Mouse (Mus musculus) lung, embryonic 16.5 days (tissue): Measurements from ENCODE around the gene H2-DMa. TPM values are rescaled to one million over a fixed set of nuclear protein-coding genes. Genes with fewer than 3 reads are reported as not detected.

Source experiments
- ATAC-seq: fragments of 200-750 bp; cut with Nextera tagmentation; 2 replicates; pipeline ENCODE4 v1.8.0; 2017; ENCODE audit warnings: low read depth, mild to moderate bottlenecking, moderate library complexity
- H3K27ac ChIP-seq: fragments of 300-500 bp; sonication (generic); 2 replicates; pipeline ENCODE4 v1.5.1; 2014; ENCODE audit warnings: mild to moderate bottlenecking, control low read depth, low read length
- H3K27me3 ChIP-seq: fragments of 300-500 bp; sonication (generic); 2 replicates; pipeline ENCODE4 v1.6.1; 2014; ENCODE audit warnings: low read depth, low read length, mixed read lengths; ENCODE audit not compliant: control insufficient read depth, insufficient read depth
- H3K36me3 ChIP-seq: fragments of 300-500 bp; sonication (generic); 2 replicates; pipeline ENCODE4 v1.6.1; 2014; ENCODE audit warnings: low read length; ENCODE audit not compliant: control insufficient read depth, insufficient read depth
- H3K4me1 ChIP-seq: fragments of 300-500 bp; sonication (generic); replicated peaks from 2 replicates; pipeline ENCODE4 v1.6.1; 2014; ENCODE audit warnings: low read length, mixed read lengths; ENCODE audit not compliant: control insufficient read depth, insufficient read depth
- H3K4me2 ChIP-seq: fragments of 300-500 bp; sonication (generic); 2 replicates; pipeline ENCODE4 v1.6.1; 2014; ENCODE audit warnings: low read depth, low read length, control low read depth
- H3K4me3 ChIP-seq: fragments of 300-500 bp; sonication (generic); 2 replicates; pipeline ENCODE4 v1.5.1; 2014; ENCODE audit warnings: mild to moderate bottlenecking, low read length, control low read depth
- H3K9ac ChIP-seq: fragments of 300-500 bp; sonication (generic); 2 replicates; pipeline ENCODE4 v1.6.1; 2014; ENCODE audit warnings: low read length, control low read depth
- H3K9me3 ChIP-seq: fragments of 300-500 bp; sonication (generic); 2 replicates; pipeline ENCODE4 v1.6.1; 2016; ENCODE audit warnings: low read length; ENCODE audit not compliant: control insufficient read depth
- WGBS: fragments of 180-500 bp; shearing (Covaris S2); extraction: QIAGEN DNeasy Blood & Tissue Kit; methylation state at CpG from one replicate; pipeline ENCODE4 v1.1.7; 2014; 5-methylcytosine and 5-hydroxymethylcytosine counted together
- polyA plus RNA-seq: library from polyadenylated mRNA; unstranded; fragments of >200 nt; fragmentation: Nextera tagmentation; extraction: Ambion mirVana; gene quantifications from 2 replicates; pipeline ENCODE4 v1.2.1, GENCODE M21; 2015

The H2-DMa gene
- polyA plus RNA-seq, 1 experiment from 2014 or later, result 11.8 TPM

DNA sequence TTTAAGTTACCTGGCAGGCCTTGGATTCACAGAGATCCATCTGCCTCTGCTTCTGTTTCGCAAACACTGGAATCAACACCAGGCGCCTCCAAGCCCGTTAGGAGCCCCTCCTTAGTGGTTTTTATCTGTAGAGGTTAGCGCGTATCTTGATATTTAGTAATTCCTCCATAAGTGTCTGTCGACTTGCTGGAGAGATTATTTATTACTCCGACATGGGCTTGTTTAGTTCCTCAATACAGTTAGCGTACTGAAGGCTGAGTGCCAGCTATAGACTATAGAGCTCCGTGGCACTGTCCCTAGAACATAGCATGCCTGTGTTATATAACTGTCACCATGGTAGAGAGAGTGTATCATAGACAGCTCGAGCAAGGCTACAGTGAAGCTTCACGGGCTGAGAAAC lies 31.2 kb upstream of the H2-DMa start:
- Histone ChIP-seq H3K9me3 (no peaks in the 10 kb centered on the region), H3K4me2 (no peak overlapping the region), H3K36me3 (no peaks in the 10 kb centered on the region), H3K27me3 (no peaks in the 10 kb centered on the region), H3K27ac (no peak overlapping the region), H3K9ac (no peak overlapping the region), H3K4me1 (no peaks in the 10 kb centered on the region), H3K4me3 (no peak overlapping the region)
- ATAC-seq, result no peak
- WGBS, result 66% methylated on average over 11 of the region's 11 CpGs

DNA sequence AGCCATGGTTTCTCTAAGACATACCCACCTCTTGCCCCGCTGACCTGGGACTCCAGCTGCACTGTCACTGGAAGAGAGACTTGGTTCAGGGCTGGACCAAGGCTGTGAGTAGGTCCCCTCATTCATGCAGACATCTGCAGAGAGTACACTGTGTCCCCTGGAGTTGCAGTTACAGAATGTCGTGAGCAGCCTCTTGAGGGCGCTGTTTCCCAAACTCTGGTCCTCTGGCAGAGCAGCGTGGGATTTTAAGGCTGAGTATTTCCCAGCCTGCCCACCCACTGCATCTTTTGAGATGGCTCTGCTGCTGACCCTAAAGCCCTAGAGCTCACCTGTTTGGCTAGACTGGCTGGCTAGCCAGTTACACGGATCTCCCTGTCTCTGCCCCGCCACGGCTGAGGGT lies 28.4 kb upstream of the H2-DMa start:
- ATAC-seq, result no peak
- Histone ChIP-seq H3K36me3 (no peaks in the 10 kb centered on the region), H3K9me3 (no peaks in the 10 kb centered on the region), H3K27me3 (no peaks in the 10 kb centered on the region), H3K9ac (no peak overlapping the region), H3K4me1 (no peaks in the 10 kb centered on the region), H3K27ac (no peak overlapping the region), H3K4me3 (no peak overlapping the region), H3K4me2 (no peak overlapping the region)
- WGBS, result 55% methylated on average over 7 of the region's 7 CpGs

DNA sequence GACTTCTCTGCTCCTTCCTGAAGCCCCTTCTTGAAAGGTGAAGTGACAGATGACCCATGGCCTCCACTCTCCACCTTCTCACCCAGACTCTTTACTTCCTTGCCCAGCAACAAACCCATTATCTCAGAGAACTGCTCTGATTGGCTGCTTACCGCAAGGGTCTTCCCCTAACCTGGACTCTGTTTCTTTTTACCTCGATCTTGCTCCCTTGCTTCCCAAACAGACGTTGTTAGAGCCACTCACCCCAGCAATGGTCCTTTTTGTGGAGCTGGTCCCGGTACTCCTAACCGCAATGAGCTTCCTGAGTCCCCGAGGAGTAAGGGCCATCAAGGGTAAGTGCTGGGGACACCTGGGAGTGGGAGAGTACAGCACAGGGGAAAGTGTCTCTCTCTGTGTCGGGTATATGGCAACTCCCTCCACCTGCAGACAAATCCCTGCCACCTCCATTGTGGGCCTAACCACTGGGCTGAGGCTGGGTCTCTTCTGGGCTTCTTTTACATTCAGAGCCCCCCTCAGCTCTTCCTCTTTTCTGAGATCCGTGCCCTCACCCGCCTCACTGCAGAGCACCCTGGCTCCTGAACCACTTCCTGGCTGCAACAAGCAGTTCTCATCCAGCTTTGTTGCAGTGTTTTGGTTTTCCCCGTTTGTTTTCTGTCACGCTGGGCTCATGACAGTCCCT lies 27.0 kb upstream of the H2-DMa start, which contains the start of gene H2-Oa:
Gene H2-Oa (plus strand): TSS at position 144 of the 679 bp plus-strand sequence.
- H3K4me1 ChIP-seq, result no peaks in the 10 kb centered on the region
- H3K27me3 ChIP-seq, result no peaks in the 10 kb centered on the region
- H3K9me3 ChIP-seq, result no peaks in the 10 kb centered on the region
- H3K27ac ChIP-seq, result no peak within 1 kb of the TSS
- H3K4me3 ChIP-seq, result no peak within 1 kb of the TSS
- ATAC-seq, result no peak
- 31% methylated on average over 11 of the region's 11 CpGs for WGBS
- H3K36me3 ChIP-seq, result no peaks in the 10 kb centered on the region
- H3K9ac ChIP-seq, result no peak within 1 kb of the TSS
- no peak within 1 kb of the TSS for H3K4me2 ChIP-seq

DNA sequence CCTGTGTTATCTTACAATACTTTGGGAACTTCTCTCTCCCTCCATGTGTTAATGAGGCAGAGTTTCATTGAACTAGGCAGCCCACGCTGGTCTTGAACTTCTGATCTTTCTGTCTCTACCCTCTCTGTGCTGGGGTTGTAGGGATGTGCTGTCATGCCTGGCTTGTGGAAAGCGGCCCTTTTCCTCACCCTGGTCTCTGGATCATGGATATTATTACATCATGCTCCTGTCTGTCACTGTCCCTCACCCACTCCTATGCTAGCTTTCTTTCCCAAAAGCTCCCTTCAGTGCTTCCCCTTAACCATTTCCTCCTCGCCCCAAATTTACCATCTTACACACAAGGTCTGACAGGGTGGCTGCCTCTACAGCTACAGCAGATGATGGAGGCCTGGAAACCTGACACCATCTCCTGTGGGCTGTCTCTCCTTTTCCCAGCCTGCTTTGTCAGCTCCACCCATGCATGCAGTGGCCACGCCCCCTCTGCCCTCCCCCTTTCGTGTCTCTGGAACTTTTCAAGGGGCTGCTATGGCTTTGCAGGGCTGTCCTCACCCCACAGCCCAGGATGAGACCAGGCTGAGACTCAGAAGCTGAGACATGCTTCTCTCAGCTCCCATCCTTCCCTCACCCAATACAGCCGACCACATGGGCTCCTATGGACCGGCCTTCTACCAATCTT lies 26.0 kb upstream of the H2-DMa start:
- Histone ChIP-seq H3K9ac (no peak overlapping the region), H3K36me3 (no peaks in the 10 kb centered on the region), H3K4me1 (no peaks in the 10 kb centered on the region), H3K4me2 (no peak overlapping the region), H3K27ac (no peak overlapping the region), H3K4me3 (no peak overlapping the region), H3K27me3 (no peaks in the 10 kb centered on the region), H3K9me3 (no peaks in the 10 kb centered on the region)
- peak; percentile 77 for ATAC-seq
- 28% methylated on average over 7 of the region's 7 CpGs for WGBS

DNA sequence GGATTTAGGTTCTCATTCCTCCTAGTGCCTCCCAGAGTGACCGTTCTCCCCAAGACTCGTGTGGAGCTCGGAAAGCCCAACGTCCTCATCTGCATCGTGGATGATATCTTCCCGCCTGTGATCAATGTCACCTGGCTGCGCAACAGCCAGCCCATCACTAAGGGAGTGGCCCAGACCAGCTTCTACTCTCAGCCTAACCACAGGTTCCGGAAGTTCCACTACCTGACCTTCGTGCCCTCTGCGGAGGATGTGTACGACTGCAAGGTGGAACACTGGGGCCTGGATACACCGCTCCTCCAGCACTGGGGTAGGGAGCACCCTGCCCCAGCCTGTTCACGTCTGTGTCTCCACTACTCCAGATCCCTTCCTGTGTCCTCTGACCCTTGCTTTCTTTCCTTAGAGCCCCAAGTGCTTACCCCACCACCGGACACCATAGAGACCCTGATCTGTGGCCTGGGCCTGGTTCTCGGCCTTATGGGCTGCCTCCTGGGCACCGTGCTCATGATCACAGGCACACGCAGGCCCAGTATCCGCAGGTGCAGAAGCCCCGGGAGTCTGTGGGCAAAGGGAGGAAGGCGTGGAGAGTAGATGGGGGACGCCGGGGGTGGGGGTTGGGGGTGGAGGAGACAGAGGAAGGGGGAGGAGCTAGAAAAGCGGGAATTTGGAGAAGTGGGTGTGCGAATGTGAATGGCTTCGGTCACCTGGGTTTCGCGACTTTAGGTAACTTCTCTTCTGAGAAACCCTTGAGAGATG lies 24.9 kb upstream of the H2-DMa start:
- WGBS, result 75% methylated on average over 27 of the region's 27 CpGs
- Histone ChIP-seq H3K4me1 (no peaks in the 10 kb centered on the region), H3K27me3 (no peaks in the 10 kb centered on the region), H3K27ac (no peak overlapping the region), H3K4me2 (no peak overlapping the region), H3K9me3 (no peaks in the 10 kb centered on the region), H3K36me3 (no peaks in the 10 kb centered on the region), H3K9ac (no peak overlapping the region), H3K4me3 (no peak overlapping the region)
- ATAC-seq, result no peak

DNA sequence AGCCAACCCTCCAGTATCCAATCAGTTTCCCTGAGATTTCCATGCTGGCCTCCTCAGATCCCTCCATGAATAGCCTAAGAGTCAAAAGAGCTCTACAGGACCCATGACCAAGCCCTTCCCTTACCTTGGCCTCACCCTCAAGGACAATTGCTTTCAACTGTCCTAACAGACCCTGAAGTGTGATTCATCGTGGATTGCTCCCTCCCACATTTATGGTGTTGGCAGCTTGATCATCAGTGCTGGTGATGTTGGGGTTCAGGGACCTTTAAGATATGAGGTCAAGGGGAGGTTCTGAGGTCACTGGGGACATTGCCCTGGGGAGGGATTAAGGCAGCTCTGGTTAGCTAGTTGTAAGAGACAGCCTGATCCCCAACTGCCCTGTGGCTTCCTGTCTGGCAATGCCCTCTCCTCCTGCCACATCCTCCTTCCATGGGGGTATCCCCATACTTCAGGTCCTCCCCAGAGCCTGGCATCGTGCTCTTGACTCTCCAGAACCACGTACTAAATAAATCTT lies 22.8 kb upstream of the H2-DMa start:
- H3K4me3 ChIP-seq, result no peak overlapping the region
- H3K4me1 ChIP-seq, result no peaks in the 10 kb centered on the region
- no peak overlapping the region for H3K4me2 ChIP-seq
- H3K36me3 ChIP-seq, result no peaks in the 10 kb centered on the region
- no peaks in the 10 kb centered on the region for H3K27me3 ChIP-seq
- H3K9ac ChIP-seq, result no peak overlapping the region
- WGBS, result 68% methylated on average over 3 of the region's 3 CpGs
- no peak overlapping the region for H3K27ac ChIP-seq
- no peak for ATAC-seq
- H3K9me3 ChIP-seq, result no peaks in the 10 kb centered on the region

DNA sequence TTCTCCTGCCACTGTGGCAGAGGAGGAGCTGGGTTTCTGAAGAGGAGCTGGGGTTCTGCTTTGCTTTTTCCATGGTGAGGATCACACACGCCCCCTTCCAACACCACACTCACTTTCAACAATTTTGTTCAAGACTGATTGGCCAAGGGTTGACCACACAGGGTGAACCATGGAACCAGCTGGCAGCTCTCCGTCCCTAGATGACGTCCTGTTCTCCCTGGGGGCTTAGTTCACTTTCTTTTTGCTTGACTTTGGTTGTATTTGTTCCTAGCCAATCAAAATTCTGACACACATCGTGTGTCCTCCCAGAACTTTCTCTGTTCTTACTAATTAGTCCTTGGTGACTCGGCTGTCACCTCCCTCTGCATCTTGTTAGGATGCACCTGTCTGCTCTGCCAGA lies 22.1 kb upstream of the H2-DMa start:
- H3K4me3 ChIP-seq, result no peak overlapping the region
- 71% methylated on average over 5 of the region's 5 CpGs for WGBS
- no peak overlapping the region for H3K27ac ChIP-seq
- no peaks in the 10 kb centered on the region for H3K36me3 ChIP-seq
- no peak overlapping the region for H3K4me2 ChIP-seq
- no peak overlapping the region for H3K9ac ChIP-seq
- no peaks in the 10 kb centered on the region for H3K9me3 ChIP-seq
- no peak for ATAC-seq
- H3K4me1 ChIP-seq, result no peaks in the 10 kb centered on the region
- no peaks in the 10 kb centered on the region for H3K27me3 ChIP-seq

DNA sequence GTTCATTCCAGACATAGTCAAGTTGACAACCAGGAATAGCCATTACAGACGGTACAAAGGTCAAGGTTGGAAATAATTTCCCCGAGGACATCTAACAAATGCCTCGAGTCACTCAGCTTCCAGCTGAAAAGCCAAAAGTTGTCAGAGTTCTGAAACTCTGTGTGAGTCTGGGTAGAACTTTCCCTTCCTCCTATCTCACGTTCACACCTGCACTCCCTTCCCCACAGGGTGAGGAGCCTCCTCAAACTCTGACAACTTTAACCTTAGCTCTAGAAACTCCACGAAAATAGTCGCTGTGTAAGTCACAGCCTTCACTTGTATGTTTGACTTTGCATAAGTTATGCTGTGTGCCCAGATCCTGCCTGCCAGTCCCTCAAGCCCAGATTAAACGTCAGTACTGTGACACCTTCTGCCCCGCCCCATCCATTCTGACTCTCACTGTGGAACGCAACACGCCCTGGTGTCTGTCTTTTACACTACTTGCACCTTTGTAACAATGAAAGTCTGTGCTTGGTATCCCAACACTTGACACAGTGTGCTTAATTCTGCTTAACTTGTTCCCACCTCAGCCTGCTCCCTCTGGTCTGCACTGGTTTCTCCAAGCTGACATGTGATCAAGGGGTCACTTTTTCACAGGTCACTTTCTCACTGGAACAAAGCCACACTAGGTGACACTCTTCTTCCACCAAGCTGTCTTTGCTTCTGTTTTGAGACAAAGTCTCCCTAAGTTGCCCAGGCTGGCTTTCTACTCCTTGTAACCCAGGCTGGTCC lies 20.4 kb upstream of the H2-DMa start:
- WGBS, result 29% methylated on average over 10 of the region's 10 CpGs
- no peak for ATAC-seq
- no peak overlapping the region for H3K4me2 ChIP-seq
- no peaks in the 10 kb centered on the region for H3K4me1 ChIP-seq
- H3K9me3 ChIP-seq, result no peaks in the 10 kb centered on the region
- H3K27ac ChIP-seq, result no peak overlapping the region
- H3K27me3 ChIP-seq, result no peaks in the 10 kb centered on the region
- no peaks in the 10 kb centered on the region for H3K36me3 ChIP-seq
- H3K9ac ChIP-seq, result no peak overlapping the region
- no peak overlapping the region for H3K4me3 ChIP-seq

DNA sequence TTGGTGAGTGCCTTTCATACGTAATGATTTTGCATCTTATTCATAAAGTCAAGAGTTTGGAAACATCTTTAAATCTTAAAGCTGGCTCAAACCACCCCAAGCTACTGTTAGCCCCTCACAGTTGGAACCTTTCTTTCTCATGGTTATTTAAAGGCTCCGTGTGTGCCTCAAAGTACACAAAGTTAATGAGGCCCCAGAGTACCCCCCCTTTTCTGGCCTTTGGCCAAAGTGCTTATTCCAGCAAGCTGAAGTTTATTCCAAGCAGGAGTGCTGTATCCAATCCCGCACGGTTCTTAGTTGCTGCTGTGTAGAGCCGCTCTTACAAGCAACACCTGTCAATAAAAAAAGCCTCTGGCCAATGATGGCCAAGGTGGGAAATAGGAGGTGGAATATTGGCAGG lies 19.8 kb upstream of the H2-DMa start:
- no peaks in the 10 kb centered on the region for H3K4me1 ChIP-seq
- H3K4me2 ChIP-seq, result no peak overlapping the region
- H3K9me3 ChIP-seq, result no peaks in the 10 kb centered on the region
- no peaks in the 10 kb centered on the region for H3K36me3 ChIP-seq
- ATAC-seq, result no peak
- no peak overlapping the region for H3K4me3 ChIP-seq
- no peaks in the 10 kb centered on the region for H3K27me3 ChIP-seq
- 42% methylated on average over 5 of the region's 5 CpGs for WGBS
- H3K9ac ChIP-seq, result no peak overlapping the region
- no peak overlapping the region for H3K27ac ChIP-seq
